Mouse (Mus musculus): ENCODE results near the gene Ddx47. TPM values are rescaled to one million over a fixed set of nuclear protein-coding genes. Genes with fewer than 3 reads are reported as not detected.

Gene Ddx47
- polyA plus RNA-seq, 1 experiment: 96.2 TPM

- 18% methylated on average over 21 of the region's 21 CpGs for WGBS
- Histone ChIP-seq H3K4me3 (ENCODE audit: control insufficient read depth, insufficient read depth, low read length) (no peak overlapping the region), H3K36me3 (ENCODE audit: control insufficient read depth, insufficient read depth, low read length) (no peaks in the 10 kb centered on the region), H3K27me3 (ENCODE audit: control insufficient read depth, insufficient read depth, low read length) (no peaks in the 10 kb centered on the region; the same call in 1 of the 2 replicates), H3K4me1 (replicated peaks; ENCODE audit: control insufficient read depth, insufficient read depth, low read length) (no peaks in the 10 kb centered on the region), H3K27ac (ENCODE audit: control insufficient read depth, insufficient read depth, low read length) (no peak overlapping the region)
- TF ChIP-seq CTCF (IDR thresholded peaks at IDR 0.05; ENCODE audit: borderline replicate concordance, control insufficient read depth, extremely low read depth, insufficient read depth, low read length, poor library complexity) (no peak), POLR2A (IDR thresholded peaks at IDR 0.05; ENCODE audit: control insufficient read depth, extremely low read depth, insufficient read depth, low read length, poor library complexity) (no peak)
- DNase-seq: no peak
Observed at GRCm38 (mm10) chr6:135040275-135040871, 29.0 kb downstream of the Ddx47 start.

- no peak overlapping the region for H3K27ac ChIP-seq (ENCODE audit: control insufficient read depth, insufficient read depth, low read length)
- H3K4me1 ChIP-seq (replicated peaks; ENCODE audit: control insufficient read depth, insufficient read depth, low read length): no peaks in the 10 kb centered on the region
- no peaks in the 10 kb centered on the region for H3K36me3 ChIP-seq (ENCODE audit: control insufficient read depth, insufficient read depth, low read length)
- TF ChIP-seq POLR2A (IDR thresholded peaks at IDR 0.05; ENCODE audit: control insufficient read depth, extremely low read depth, insufficient read depth, low read length, poor library complexity) (no peak), CTCF (IDR thresholded peaks at IDR 0.05; ENCODE audit: borderline replicate concordance, control insufficient read depth, extremely low read depth, insufficient read depth, low read length, poor library complexity) (no peak)
- no peaks in the 10 kb centered on the region; the same call in 1 of the 2 replicates for H3K27me3 ChIP-seq (ENCODE audit: control insufficient read depth, insufficient read depth, low read length)
- DNase-seq: no peak
- no peak overlapping the region for H3K4me3 ChIP-seq (ENCODE audit: control insufficient read depth, insufficient read depth, low read length)
- WGBS: 92% methylated on average over 3 of the region's 3 CpGs
Observed at GRCm38 (mm10) chr6:135041930-135042329, 30.5 kb downstream of the Ddx47 start.

- Histone ChIP-seq H3K27ac (ENCODE audit: control insufficient read depth, insufficient read depth, low read length) (no peak overlapping the region), H3K4me1 (replicated peaks; ENCODE audit: control insufficient read depth, insufficient read depth, low read length) (no peaks in the 10 kb centered on the region), H3K36me3 (ENCODE audit: control insufficient read depth, insufficient read depth, low read length) (no peaks in the 10 kb centered on the region), H3K4me3 (ENCODE audit: control insufficient read depth, insufficient read depth, low read length) (no peak overlapping the region), H3K27me3 (ENCODE audit: control insufficient read depth, insufficient read depth, low read length) (no peaks in the 10 kb centered on the region)
- TF ChIP-seq CTCF (IDR thresholded peaks at IDR 0.05; ENCODE audit: borderline replicate concordance, control insufficient read depth, extremely low read depth, insufficient read depth, low read length, poor library complexity) (no peak), POLR2A (IDR thresholded peaks at IDR 0.05; ENCODE audit: control insufficient read depth, extremely low read depth, insufficient read depth, low read length, poor library complexity) (no peak)
- no peak for DNase-seq
- 79% methylated on average over 9 of the region's 9 CpGs for WGBS
Observed at GRCm38 (mm10) chr6:135047276-135047675, 35.9 kb downstream of the Ddx47 start.

GRCm38 (mm10) chr6:135048509-135048908 lies 37.1 kb downstream of the Ddx47 start:
- no peak for DNase-seq
- Histone ChIP-seq H3K4me1 (replicated peaks; ENCODE audit: control insufficient read depth, insufficient read depth, low read length) (no peaks in the 10 kb centered on the region), H3K27me3 (ENCODE audit: control insufficient read depth, insufficient read depth, low read length) (no peaks in the 10 kb centered on the region), H3K36me3 (ENCODE audit: control insufficient read depth, insufficient read depth, low read length) (no peaks in the 10 kb centered on the region), H3K27ac (ENCODE audit: control insufficient read depth, insufficient read depth, low read length) (no peak overlapping the region), H3K4me3 (ENCODE audit: control insufficient read depth, insufficient read depth, low read length) (no peak overlapping the region)
- TF ChIP-seq CTCF (IDR thresholded peaks at IDR 0.05; ENCODE audit: borderline replicate concordance, control insufficient read depth, extremely low read depth, insufficient read depth, low read length, poor library complexity): no peak
- no peak for TF ChIP-seq POLR2A (IDR thresholded peaks at IDR 0.05; ENCODE audit: control insufficient read depth, extremely low read depth, insufficient read depth, low read length, poor library complexity)
- 83% methylated on average over 6 of the region's 6 CpGs for whole genome bisulfite sequencing

DNA sequence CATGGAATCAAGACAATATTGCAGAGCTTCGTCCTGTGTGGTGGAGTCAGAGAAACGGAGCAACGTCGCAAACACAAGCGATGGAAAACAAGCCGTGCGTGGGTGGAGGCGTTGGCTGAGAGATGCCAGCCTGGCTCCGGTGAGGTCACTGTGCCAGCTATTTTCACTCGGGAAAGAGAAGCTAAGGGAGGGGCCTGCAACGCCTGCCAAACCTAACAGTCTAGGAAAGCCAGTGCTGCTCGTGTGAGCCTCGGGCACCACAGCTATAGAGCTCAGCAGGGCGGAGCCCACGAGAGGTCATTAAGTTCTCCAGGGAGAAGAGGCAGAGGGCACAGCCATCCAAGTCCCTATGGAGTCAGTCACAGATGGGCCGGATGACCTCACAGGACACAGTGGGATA lies 37.5 kb downstream of the Ddx47 start:
- Histone ChIP-seq H3K36me3 (ENCODE audit: control insufficient read depth, insufficient read depth, low read length) (no peaks in the 10 kb centered on the region), H3K27ac (ENCODE audit: control insufficient read depth, insufficient read depth, low read length) (no peak overlapping the region), H3K4me3 (ENCODE audit: control insufficient read depth, insufficient read depth, low read length) (no peak overlapping the region), H3K27me3 (ENCODE audit: control insufficient read depth, insufficient read depth, low read length) (no peaks in the 10 kb centered on the region), H3K4me1 (replicated peaks; ENCODE audit: control insufficient read depth, insufficient read depth, low read length) (no peaks in the 10 kb centered on the region)
- no peak for DNase-seq
- no peak for TF ChIP-seq CTCF (IDR thresholded peaks at IDR 0.05; ENCODE audit: borderline replicate concordance, control insufficient read depth, extremely low read depth, insufficient read depth, low read length, poor library complexity)
- no peak for TF ChIP-seq POLR2A (IDR thresholded peaks at IDR 0.05; ENCODE audit: control insufficient read depth, extremely low read depth, insufficient read depth, low read length, poor library complexity)
- 93% methylated on average over 16 of the region's 16 CpGs for WGBS

- no peaks in the 10 kb centered on the region for H3K27me3 ChIP-seq (ENCODE audit: control insufficient read depth, insufficient read depth, low read length)
- 92% methylated on average over 3 of the region's 3 CpGs for WGBS
- no peaks in the 10 kb centered on the region for H3K36me3 ChIP-seq (ENCODE audit: control insufficient read depth, insufficient read depth, low read length)
- no peak for TF ChIP-seq CTCF (IDR thresholded peaks at IDR 0.05; ENCODE audit: borderline replicate concordance, control insufficient read depth, extremely low read depth, insufficient read depth, low read length, poor library complexity)
- no peak for TF ChIP-seq POLR2A (IDR thresholded peaks at IDR 0.05; ENCODE audit: control insufficient read depth, extremely low read depth, insufficient read depth, low read length, poor library complexity)
- no peak overlapping the region for H3K4me3 ChIP-seq (ENCODE audit: control insufficient read depth, insufficient read depth, low read length)
- H3K4me1 ChIP-seq (replicated peaks; ENCODE audit: control insufficient read depth, insufficient read depth, low read length): no peaks in the 10 kb centered on the region
- no peak for DNase-seq
- H3K27ac ChIP-seq (ENCODE audit: control insufficient read depth, insufficient read depth, low read length): no peak overlapping the region
Observed at GRCm38 (mm10) chr6:135053789-135054188, 42.4 kb downstream of the Ddx47 start.

GRCm38 (mm10) chr6:135055882-135056281 lies 44.5 kb downstream of the Ddx47 start:
- DNase-seq: no peak

More at GRCm38 (mm10) chr6:135055882-135056281, 44.5 kb downstream of the Ddx47 start:
- no peaks in the 10 kb centered on the region for H3K36me3 ChIP-seq (ENCODE audit: control insufficient read depth, insufficient read depth, low read length)
- no peaks in the 10 kb centered on the region for H3K27me3 ChIP-seq (ENCODE audit: control insufficient read depth, insufficient read depth, low read length)
- 89% methylated on average over 4 of the region's 4 CpGs for WGBS
- no peak overlapping the region for H3K27ac ChIP-seq (ENCODE audit: control insufficient read depth, insufficient read depth, low read length)
- no peaks in the 10 kb centered on the region for H3K4me1 ChIP-seq (replicated peaks; ENCODE audit: control insufficient read depth, insufficient read depth, low read length)
- TF ChIP-seq CTCF (IDR thresholded peaks at IDR 0.05; ENCODE audit: borderline replicate concordance, control insufficient read depth, extremely low read depth, insufficient read depth, low read length, poor library complexity) (no peak), POLR2A (IDR thresholded peaks at IDR 0.05; ENCODE audit: control insufficient read depth, extremely low read depth, insufficient read depth, low read length, poor library complexity) (no peak)
- H3K4me3 ChIP-seq (ENCODE audit: control insufficient read depth, insufficient read depth, low read length): no peak overlapping the region

All from thymus, adult 2 months (tissue).